Mouse (Mus musculus) kidney, embryonic 16.5 days (tissue): ENCODE results near the gene Shisa8. TPM values are rescaled to one million over a fixed set of nuclear protein-coding genes. Genes with fewer than 3 reads are reported as not detected.

Experiments
- ATAC-seq: fragments of 200-750 bp; cut with Nextera tagmentation; 2 replicates; pipeline ENCODE4 v1.8.0; 2017; ENCODE audit warnings: moderate TSS enrichment; ENCODE audit not compliant: low FRiP score, low TSS enrichment
- H3K27ac ChIP-seq: fragments of 300-500 bp; sonication (generic); 2 replicates; pipeline ENCODE4 v1.5.1; 2014; ENCODE audit warnings: low read length
- H3K27me3 ChIP-seq: fragments of 300-500 bp; sonication (generic); 2 replicates; pipeline ENCODE4 v1.6.1; 2014; ENCODE audit warnings: low read length, control low read depth, mixed read lengths; ENCODE audit not compliant: insufficient read depth
- H3K36me3 ChIP-seq: fragments of 300-500 bp; sonication (generic); 2 replicates; pipeline ENCODE4 v1.6.1; 2014; ENCODE audit warnings: low read length, control low read depth, mixed read lengths; ENCODE audit not compliant: insufficient read depth
- H3K4me1 ChIP-seq: fragments of 300-500 bp; sonication (generic); 2 replicates; pipeline ENCODE4 v1.6.1; 2014; ENCODE audit warnings: low read length, control low read depth, mixed read lengths; ENCODE audit not compliant: insufficient read depth
- H3K4me2 ChIP-seq: fragments of 300-500 bp; sonication (generic); replicated peaks from 2 replicates; pipeline ENCODE4 v1.6.1; 2014; ENCODE audit warnings: low read depth, low read length
- H3K4me3 ChIP-seq: fragments of 300-500 bp; sonication (generic); 2 replicates; pipeline ENCODE4 v1.5.1; 2014; ENCODE audit warnings: mild to moderate bottlenecking, low read length
- H3K9ac ChIP-seq: fragments of 300-500 bp; sonication (generic); replicated peaks from 2 replicates; pipeline ENCODE4 v1.6.1; 2014; ENCODE audit warnings: low read length
- H3K9me3 ChIP-seq: fragments of 300-500 bp; sonication (generic); 2 replicates; pipeline ENCODE4 v1.6.1; 2016; ENCODE audit warnings: low read length, control low read depth
- whole genome bisulfite sequencing: fragments of 180-500 bp; shearing (Covaris S2); extraction: QIAGEN DNeasy Blood & Tissue Kit; methylation state at CpG from one replicate; pipeline ENCODE4 v1.1.7; 2014; 5-methylcytosine and 5-hydroxymethylcytosine counted together
- polyA plus RNA-seq: library from polyadenylated mRNA; unstranded; fragments of >200 nt; fragmentation: Nextera tagmentation; extraction: Ambion mirVana; gene quantifications from 2 replicates; pipeline ENCODE4 v1.2.1, GENCODE M21; 2015

The Shisa8 gene
- polyA plus RNA-seq, 1 experiment from 2014 or later, result 0.41 TPM

DNA sequence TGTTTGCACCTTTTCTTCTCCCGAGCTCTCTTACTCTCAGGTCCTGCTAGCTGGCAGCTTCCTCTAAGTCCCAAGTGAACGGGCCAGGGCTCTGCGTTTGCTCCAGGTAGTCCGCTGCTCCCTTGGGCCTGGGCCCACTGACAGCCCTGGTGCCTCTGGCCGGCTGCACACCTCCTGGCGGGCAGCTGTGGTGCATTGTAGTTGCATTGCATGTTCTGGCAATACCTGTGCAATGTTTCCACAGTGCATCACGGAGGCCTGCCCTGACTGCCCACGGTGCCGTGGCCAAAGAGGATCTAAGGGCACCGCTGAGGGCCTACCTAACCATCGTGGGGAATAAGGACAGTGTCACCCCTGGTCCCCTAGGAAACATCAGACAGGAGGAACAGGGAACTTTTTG, 14.7 kb downstream of the Shisa8 start:
- Histone ChIP-seq H3K4me1 (no peaks in the 10 kb centered on the region), H3K27ac (no peak overlapping the region), H3K9me3 (no peaks in the 10 kb centered on the region), H3K4me2 (no peak overlapping the region), H3K36me3 (peaks cover 82% of the 10 kb centered on the region), H3K4me3 (no peak overlapping the region), H3K27me3 (no peaks in the 10 kb centered on the region), H3K9ac (no peak overlapping the region)
- WGBS, result 91% methylated on average over 11 of the region's 11 CpGs
- ATAC-seq, result no peak

DNA sequence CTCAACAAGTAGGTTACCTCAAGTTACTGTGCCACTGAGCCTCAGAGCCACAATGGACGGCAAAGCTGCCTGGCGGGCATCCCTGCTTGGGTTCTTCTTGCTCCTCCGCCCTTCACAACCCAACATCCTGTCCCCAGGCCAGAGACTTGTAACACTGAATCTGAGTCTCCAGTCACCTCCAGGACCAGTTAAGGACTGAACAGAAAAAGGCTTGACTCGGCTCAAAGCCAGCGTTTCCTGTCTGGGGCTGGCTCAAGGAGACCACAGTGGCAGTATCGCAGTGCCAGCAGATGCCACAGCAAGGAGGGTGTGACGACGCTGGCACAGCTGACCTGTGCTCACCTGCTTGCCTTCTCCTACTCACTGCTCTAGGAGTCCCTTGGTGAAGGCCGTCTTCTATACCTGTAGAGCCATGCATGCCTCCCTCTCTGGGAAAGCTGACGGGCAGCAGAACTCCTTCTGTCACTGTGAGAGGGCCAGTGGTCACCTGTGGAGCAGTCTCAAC, 15.3 kb downstream of the Shisa8 start:
- H3K4me2 ChIP-seq, result no peak overlapping the region
- H3K9ac ChIP-seq, result no peak overlapping the region
- no peak overlapping the region for H3K27ac ChIP-seq
- H3K9me3 ChIP-seq, result no peaks in the 10 kb centered on the region
- H3K27me3 ChIP-seq, result no peaks in the 10 kb centered on the region
- H3K36me3 ChIP-seq, result peaks cover 85% of the 10 kb centered on the region
- no peak overlapping the region for H3K4me3 ChIP-seq
- WGBS, result 90% methylated on average over 10 of the region's 10 CpGs
- no peaks in the 10 kb centered on the region for H3K4me1 ChIP-seq
- ATAC-seq, result no peak

DNA sequence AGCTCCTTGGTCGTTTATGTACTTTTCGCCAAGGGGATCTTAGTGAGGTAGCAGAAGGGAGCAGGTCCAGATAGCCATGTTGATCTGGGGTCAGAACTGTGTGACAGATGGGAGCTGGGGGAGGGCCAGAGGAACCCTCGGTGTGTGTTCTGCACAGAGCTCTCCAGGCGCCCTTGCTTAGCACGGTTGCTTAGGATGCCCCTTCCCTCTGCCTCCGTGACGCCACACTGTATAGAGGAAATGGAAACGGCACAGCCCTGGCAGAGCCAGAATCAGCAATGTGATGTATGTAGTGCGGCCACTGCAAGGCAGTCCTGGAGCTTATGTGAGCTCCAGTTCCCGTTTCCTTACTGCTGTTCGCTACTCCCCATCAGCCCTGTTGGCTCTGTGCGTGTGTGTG, 16.3 kb downstream of the Shisa8 start:
- H3K27me3 ChIP-seq, result no peaks in the 10 kb centered on the region
- 84% methylated on average over 12 of the region's 12 CpGs for WGBS

DNA sequence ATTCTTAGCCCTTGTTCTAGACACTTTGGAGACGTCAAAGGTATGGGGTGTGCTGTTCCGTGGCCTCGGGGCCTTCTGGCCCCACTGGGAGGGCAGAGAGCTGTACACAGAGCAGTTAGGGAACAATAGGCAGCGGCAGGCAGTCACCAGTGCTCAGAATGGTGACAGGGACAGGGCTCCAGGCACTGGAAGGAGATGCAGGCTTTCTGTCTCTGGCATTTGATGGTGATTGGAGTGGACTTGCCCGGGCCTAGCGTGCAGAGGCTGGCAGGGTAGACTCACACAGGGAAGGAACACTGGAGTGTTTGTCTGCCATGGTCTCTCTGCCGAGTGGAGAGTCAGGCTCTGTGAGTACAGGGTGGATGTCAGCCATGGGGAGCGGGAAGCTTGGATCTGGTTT, 20.0 kb downstream of the Shisa8 start:
- no peak for ATAC-seq

More for the DNA sequence above, 16.3 kb downstream of the Shisa8 start:
- Histone ChIP-seq H3K4me3 (no peak overlapping the region), H3K36me3 (peaks cover 80% of the 10 kb centered on the region), H3K4me1 (no peaks in the 10 kb centered on the region), H3K4me2 (no peak overlapping the region), H3K27ac (no peak overlapping the region), H3K9me3 (no peaks in the 10 kb centered on the region), H3K9ac (no peak overlapping the region)
- ATAC-seq, result no peak

DNA sequence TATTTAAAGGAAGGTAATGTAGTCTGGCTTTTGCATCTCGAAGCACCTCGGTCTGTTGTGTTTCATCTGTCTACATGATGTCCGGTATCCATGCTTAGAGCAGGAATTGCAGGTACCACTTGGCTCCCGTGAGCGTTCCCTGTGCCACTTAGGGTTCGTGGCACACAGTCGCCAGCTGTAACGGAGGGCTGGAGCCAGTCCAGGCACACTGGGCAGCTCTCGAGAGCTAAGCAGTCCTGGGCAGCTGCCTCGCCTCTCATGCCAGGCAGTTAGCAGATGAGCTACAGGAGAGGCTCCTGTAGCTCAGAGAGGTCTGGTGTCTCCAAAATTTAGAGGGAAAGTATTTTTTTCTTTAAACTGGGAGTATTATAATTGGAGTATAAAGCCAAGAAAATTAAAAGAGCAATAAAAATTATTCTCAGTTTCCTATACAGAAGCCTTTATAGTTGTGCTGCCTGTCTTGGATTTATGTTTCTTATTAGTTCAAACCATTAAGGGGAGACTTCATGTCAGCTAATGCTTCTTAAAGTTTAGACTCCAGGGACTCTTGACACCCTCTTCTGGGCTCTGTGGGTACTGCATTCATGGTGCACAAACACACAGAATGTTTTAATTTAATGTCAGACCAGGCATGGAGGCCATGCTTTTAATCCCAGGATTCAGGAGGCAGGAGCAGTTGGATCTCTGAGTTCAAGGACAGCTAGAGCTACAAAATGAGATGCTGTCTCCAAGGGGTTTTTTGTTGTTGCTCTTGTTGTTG, 24.0 kb downstream of the Shisa8 start:
- Histone ChIP-seq H3K36me3 (peaks cover 59% of the 10 kb centered on the region), H3K9me3 (peaks cover 2% of the 10 kb centered on the region; the same call in 1 of the 2 replicates), H3K4me2 (no peak overlapping the region), H3K9ac (no peak overlapping the region), H3K27me3 (no peaks in the 10 kb centered on the region), H3K4me1 (0 out of 2 replicates have a peak, but pooled peaks cover 15% of the 10 kb centered on the region), H3K4me3 (no peak overlapping the region), H3K27ac (no peak overlapping the region)
- no peak for ATAC-seq
- WGBS, result 96% methylated on average over 10 of the region's 10 CpGs

More for the DNA sequence above, 20.0 kb downstream of the Shisa8 start:
- Histone ChIP-seq H3K27ac (no peak overlapping the region), H3K4me1 (no peaks in the 10 kb centered on the region), H3K9me3 (peaks cover 2% of the 10 kb centered on the region; the same call in 1 of the 2 replicates), H3K36me3 (peaks cover 61% of the 10 kb centered on the region), H3K4me3 (no peak overlapping the region), H3K4me2 (no peak overlapping the region), H3K27me3 (no peaks in the 10 kb centered on the region), H3K9ac (no peak overlapping the region)
- 90% methylated on average over 8 of the region's 8 CpGs for WGBS

DNA sequence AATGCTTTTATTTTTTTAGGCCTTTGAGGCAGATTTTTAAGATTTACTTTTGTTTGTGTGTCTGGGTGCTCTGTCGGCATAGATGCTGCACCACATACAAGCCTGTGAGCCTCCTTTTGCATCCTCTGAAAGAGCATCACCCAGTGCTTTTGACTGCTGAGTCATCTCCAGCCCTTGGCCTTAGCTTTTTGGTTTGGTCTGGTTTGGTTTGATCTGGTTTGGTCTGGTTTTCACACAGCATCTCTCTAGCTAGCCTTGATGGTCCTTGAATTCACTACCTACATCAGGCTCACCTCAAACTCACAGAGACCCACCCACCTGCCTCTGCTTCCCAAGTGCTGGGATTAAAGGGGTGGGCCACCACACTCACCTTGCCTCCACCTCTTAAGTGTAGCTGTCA, 24.7 kb downstream of the Shisa8 start:
- Histone ChIP-seq H3K4me3 (no peak overlapping the region), H3K27ac (no peak overlapping the region), H3K9ac (no peak overlapping the region), H3K36me3 (peaks cover 58% of the 10 kb centered on the region), H3K4me1 (0 out of 2 replicates have a peak, but pooled peaks cover 16% of the 10 kb centered on the region), H3K27me3 (no peaks in the 10 kb centered on the region), H3K4me2 (no peak overlapping the region), H3K9me3 (peaks cover 2% of the 10 kb centered on the region; the same call in 1 of the 2 replicates)
- WGBS, result 61% methylated on average over 1 of the region's 1 CpGs
- ATAC-seq, result no peak

DNA sequence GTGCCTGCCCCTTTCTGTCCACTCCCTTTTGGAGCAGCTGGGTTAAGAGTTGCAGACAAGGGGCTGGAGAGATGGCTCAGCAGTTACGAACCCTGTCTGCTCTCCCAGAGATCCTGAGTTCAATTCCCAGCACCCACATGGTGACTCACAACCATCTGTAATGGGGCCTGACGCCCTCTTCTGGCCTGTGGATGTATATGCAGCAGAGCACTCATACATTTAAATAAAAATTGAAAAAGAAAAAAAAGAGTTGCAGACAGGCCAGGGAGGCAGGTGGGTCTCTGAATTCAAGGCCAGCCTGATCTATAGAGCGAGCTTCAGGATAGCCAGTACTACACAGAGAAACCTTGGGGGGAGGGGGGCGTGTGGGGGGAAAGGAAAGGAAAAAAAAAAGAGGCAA, 25.2 kb downstream of the Shisa8 start:
- H3K36me3 ChIP-seq, result peaks cover 57% of the 10 kb centered on the region
- H3K27me3 ChIP-seq, result no peaks in the 10 kb centered on the region
- H3K9me3 ChIP-seq, result peaks cover 4% of the 10 kb centered on the region
- no peak overlapping the region for H3K27ac ChIP-seq
- 88% methylated on average over 4 of the region's 4 CpGs for WGBS
- H3K4me2 ChIP-seq, result no peak overlapping the region
- no peak overlapping the region for H3K9ac ChIP-seq
- 0 out of 2 replicates have a peak, but pooled peaks cover 16% of the 10 kb centered on the region for H3K4me1 ChIP-seq
- ATAC-seq, result no peak
- no peak overlapping the region for H3K4me3 ChIP-seq

DNA sequence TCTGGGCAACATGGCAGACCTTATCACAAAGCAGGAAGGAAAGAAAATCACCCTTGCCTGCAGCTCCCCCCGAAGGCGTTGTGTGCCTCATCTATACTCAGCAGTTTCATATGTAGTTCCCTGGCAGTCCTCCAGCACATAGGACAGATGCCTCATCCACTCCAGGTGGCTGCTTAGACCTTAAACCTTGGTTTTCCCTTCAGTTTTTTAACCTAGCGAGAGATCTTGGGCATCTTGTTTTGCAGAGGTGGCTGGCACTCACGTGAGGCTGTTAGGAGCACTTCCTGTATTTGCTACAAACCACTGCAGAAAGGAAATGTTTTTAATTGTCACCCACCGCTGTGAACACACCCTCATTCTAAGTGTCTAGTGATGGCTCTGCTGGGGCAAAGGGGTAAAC, 25.7 kb downstream of the Shisa8 start:
- H3K27ac ChIP-seq, result no peak overlapping the region
- 0 out of 2 replicates have a peak, but pooled peaks cover 16% of the 10 kb centered on the region for H3K4me1 ChIP-seq
- H3K27me3 ChIP-seq, result no peaks in the 10 kb centered on the region
- H3K9ac ChIP-seq, result no peak overlapping the region
- H3K9me3 ChIP-seq, result peaks cover 8% of the 10 kb centered on the region
- H3K36me3 ChIP-seq, result peaks cover 57% of the 10 kb centered on the region
- 92% methylated on average over 5 of the region's 5 CpGs for WGBS
- no peak overlapping the region for H3K4me3 ChIP-seq
- no peak for ATAC-seq
- no peak overlapping the region for H3K4me2 ChIP-seq

DNA sequence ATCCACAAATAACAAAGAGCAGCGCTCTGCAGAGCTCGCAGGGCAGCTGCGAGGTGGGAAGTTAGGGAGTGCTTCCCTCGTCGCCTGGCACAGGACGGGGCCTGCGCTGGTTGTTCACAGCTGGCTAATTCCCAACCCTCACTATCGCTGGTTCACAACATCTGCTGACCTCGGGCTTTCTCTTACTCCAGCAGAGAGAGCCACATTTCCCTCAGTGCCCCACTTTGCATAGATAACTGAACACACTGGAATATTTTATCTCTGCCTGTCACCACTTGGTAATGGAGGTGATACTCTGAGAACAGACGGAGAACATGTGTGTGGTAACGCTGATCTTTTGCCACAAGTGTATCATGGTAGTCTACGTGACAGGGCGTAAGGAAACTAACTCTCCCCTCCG, 26.5 kb downstream of the Shisa8 start:
- Histone ChIP-seq H3K4me3 (no peak overlapping the region), H3K36me3 (peaks cover 64% of the 10 kb centered on the region), H3K4me2 (no peak overlapping the region), H3K27ac (no peak overlapping the region), H3K4me1 (0 out of 2 replicates have a peak, but pooled peaks cover 16% of the 10 kb centered on the region), H3K9ac (no peak overlapping the region), H3K9me3 (peaks cover 10% of the 10 kb centered on the region), H3K27me3 (no peaks in the 10 kb centered on the region)
- 68% methylated on average over 14 of the region's 14 CpGs for WGBS
- ATAC-seq, result no peak
